Mouse (Mus musculus) brain, embryonic 14.5 days (tissue): ENCODE measurements around the gene Erg.

Source experiments
- CTCF ChIP-seq: fragments of 200-500 bp; IDR thresholded peaks from 2 replicates; pipeline ENCODE4 v1.5.1; 2012; ENCODE audit warnings: inconsistent platforms, mild to moderate bottlenecking, moderate library complexity, borderline replicate concordance; ENCODE audit not compliant: insufficient read depth, insufficient read length; ENCODE audit errors: extremely low read depth
- POLR2A ChIP-seq: fragments of 200-500 bp; IDR thresholded peaks from 2 replicates; pipeline ENCODE4 v1.6.1; 2012; ENCODE audit warnings: mild to moderate bottlenecking, inconsistent platforms, borderline replicate concordance; ENCODE audit not compliant: poor library complexity, insufficient read depth, insufficient read length, severe bottlenecking; ENCODE audit errors: extremely low read depth

- TF ChIP-seq CTCF (no peak), POLR2A (no peak)
These were observed 31.8 kb upstream of the Erg start for GRCm38 (mm10) chr16:95618206-95618605.
